Mouse (Mus musculus) intestine, embryonic 16.5 days (tissue): Measurements from ENCODE around the gene Cntnap1. TPM values are rescaled to one million over a fixed set of nuclear protein-coding genes. Genes with fewer than 3 reads are reported as not detected.

ENCODE experiments used
- ATAC-seq: fragments of 200-750 bp; cut with Nextera tagmentation; 2 replicates; pipeline ENCODE4 v1.8.0; 2017; ENCODE audit warnings: moderate TSS enrichment, moderate library complexity
- H3K27ac ChIP-seq: fragments of 300-500 bp; sonication (generic); 2 replicates; pipeline ENCODE4 v1.5.1; 2014; ENCODE audit warnings: mild to moderate bottlenecking, low read length
- H3K27me3 ChIP-seq: fragments of 300-500 bp; sonication (generic); replicated peaks from 2 replicates; pipeline ENCODE4 v1.6.1; 2014; ENCODE audit warnings: low read length, control low read depth, mixed read lengths; ENCODE audit not compliant: control insufficient read depth, insufficient read depth
- H3K36me3 ChIP-seq: fragments of 300-500 bp; sonication (generic); 2 replicates; pipeline ENCODE4 v1.6.1; 2014; ENCODE audit warnings: low read length, control low read depth; ENCODE audit not compliant: control insufficient read depth, insufficient read depth
- H3K4me1 ChIP-seq: fragments of 300-500 bp; sonication (generic); 2 replicates; pipeline ENCODE4 v1.6.1; 2014; ENCODE audit warnings: low read length, control low read depth, mixed read lengths; ENCODE audit not compliant: control insufficient read depth, insufficient read depth
- H3K4me2 ChIP-seq: fragments of 300-500 bp; sonication (generic); 2 replicates; pipeline ENCODE4 v1.6.1; 2014; ENCODE audit warnings: low read depth, low read length, control low read depth
- H3K4me3 ChIP-seq: fragments of 300-500 bp; sonication (generic); 2 replicates; pipeline ENCODE4 v1.5.1; 2014; ENCODE audit warnings: mild to moderate bottlenecking, low read length
- H3K9ac ChIP-seq: fragments of 300-500 bp; sonication (generic); 2 replicates; pipeline ENCODE4 v1.6.1; 2014; ENCODE audit warnings: low read depth, low read length
- H3K9me3 ChIP-seq: fragments of 300-500 bp; sonication (generic); 2 replicates; pipeline ENCODE4 v1.6.1; 2016; ENCODE audit warnings: low read length, control low read depth; ENCODE audit not compliant: control insufficient read depth
- WGBS: fragments of 180-500 bp; shearing (Covaris S2); extraction: QIAGEN DNeasy Blood & Tissue Kit; methylation state at CpG from one replicate; pipeline ENCODE4 v1.1.7; 2014; 5-methylcytosine and 5-hydroxymethylcytosine counted together
- microRNA-seq: library from miRNA; unstranded; fragments of <30 nt; microRNA quantifications from one replicate; pipeline ENCODE4, GENCODE M21; 2016
- polyA plus RNA-seq: library from polyadenylated mRNA; unstranded; fragments of >200 nt; fragmentation: Nextera tagmentation; extraction: Ambion mirVana; gene quantifications from 2 replicates; pipeline ENCODE4 v1.2.1, GENCODE M21; 2015

Cntnap1 gene
- polyA plus RNA-seq, 1 experiment from 2014 or later, result 0.87 TPM

DNA sequence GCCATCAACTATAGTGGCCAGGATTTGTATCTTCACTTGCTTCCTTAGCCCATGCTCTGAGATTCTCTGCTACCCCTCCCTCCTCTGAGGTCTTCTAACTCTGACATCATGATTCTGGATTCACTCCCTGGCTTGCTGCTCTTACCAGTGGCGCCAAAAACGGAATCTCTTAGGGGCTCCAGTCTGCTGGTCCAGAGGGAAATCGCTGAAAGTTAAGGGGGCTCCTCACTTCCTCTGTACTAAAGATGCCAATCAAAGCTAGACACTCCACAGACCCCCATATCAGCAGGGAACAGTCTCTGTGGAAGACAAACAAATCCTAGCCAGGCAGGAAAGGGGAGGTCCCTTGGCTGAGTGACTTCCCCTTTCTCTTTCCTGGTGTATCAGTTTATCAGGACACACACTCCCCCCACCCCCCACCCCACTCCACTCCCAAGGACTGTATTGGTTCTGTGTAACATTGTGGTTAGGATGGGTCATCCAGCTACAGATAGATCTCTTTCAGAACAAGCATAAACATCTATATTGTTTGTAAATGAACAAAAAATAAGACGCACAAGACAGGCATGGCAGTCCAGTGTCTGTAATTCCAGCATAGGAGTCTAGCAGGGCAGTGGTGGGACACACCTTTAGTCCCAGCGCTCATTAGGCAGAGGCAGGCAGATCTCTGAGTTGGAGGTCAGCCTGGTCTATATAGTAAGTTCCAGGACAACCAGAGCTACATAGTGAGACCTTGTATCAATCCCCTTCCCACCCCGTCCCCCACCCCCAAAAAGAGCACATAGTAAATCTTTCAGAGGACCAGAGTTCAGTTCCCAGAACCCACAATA, 61.9 kb downstream of the Cntnap1 start:
- Histone ChIP-seq H3K4me3 (peak overlapping the region; percentile 28), H3K9me3 (no peaks in the 10 kb centered on the region), H3K27me3 (no peaks in the 10 kb centered on the region), H3K4me2 (peak overlapping the region; percentile 51), H3K36me3 (no peaks in the 10 kb centered on the region), H3K4me1 (peaks cover 29% of the 10 kb centered on the region), H3K9ac (peak overlapping the region; percentile 53), H3K27ac (peak overlapping the region; percentile 93)
- peak; percentile 76 for ATAC-seq
- 43% methylated on average over 6 of the region's 6 CpGs for WGBS

DNA sequence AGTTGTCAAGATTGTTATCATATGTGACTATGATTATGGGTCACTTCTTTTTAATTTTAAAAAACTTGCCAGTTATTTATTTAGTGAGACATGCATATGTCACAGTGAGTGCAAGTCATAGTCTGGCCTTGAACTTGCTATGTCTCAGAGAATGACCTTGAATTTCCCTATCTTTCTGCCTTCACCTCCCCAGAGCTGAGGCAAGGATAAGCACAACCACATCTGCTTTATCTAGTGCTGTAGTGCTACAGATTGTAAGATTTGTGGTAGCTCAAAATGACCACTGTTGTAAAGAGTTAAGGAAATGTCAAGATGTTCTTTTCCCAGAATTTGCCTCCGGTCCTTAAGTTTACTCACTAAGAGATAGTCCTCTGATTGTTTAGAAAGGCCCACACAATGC, 62.9 kb downstream of the Cntnap1 start:
- Histone ChIP-seq H3K4me2 (no peak overlapping the region), H3K36me3 (no peaks in the 10 kb centered on the region), H3K27ac (no peak overlapping the region), H3K9ac (no peak overlapping the region), H3K27me3 (no peaks in the 10 kb centered on the region), H3K4me3 (no peak overlapping the region), H3K4me1 (peaks cover 34% of the 10 kb centered on the region), H3K9me3 (no peaks in the 10 kb centered on the region)
- 55% methylated on average over 1 of the region's 1 CpGs for WGBS
- no peak for ATAC-seq

DNA sequence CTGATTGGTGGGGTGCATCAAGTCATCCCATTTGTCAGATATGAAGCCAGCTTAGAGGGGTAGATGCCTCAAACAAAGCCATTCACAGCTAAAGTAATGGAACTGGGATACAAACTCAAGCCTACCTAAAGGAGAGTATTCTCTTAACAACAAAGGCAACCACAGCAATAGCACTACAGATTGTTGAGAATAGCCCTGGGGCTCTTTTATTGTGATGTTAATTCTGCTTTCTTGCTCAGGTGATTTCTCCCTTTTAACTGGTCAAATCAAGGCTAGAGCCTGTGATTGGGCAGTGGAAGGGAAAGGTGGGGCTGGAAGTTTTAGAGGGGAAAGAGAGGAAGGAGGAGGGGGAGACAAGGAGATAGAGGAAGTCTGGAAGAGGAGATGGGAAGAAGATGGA, 63.8 kb downstream of the Cntnap1 start:
- Histone ChIP-seq H3K4me1 (peaks cover 37% of the 10 kb centered on the region), H3K4me3 (no peak overlapping the region), H3K4me2 (no peak overlapping the region), H3K27ac (no peak overlapping the region), H3K36me3 (no peaks in the 10 kb centered on the region), H3K9ac (no peak overlapping the region), H3K27me3 (no peaks in the 10 kb centered on the region), H3K9me3 (no peaks in the 10 kb centered on the region)
- no peak for ATAC-seq

- Histone ChIP-seq H3K27ac (no peak overlapping the region), H3K9me3 (no peaks in the 10 kb centered on the region), H3K4me3 (no peak overlapping the region), H3K4me2 (no peak overlapping the region), H3K4me1 (peaks cover 26% of the 10 kb centered on the region), H3K36me3 (no peaks in the 10 kb centered on the region), H3K27me3 (no peaks in the 10 kb centered on the region), H3K9ac (no peak overlapping the region)
- no peak for ATAC-seq
Observed at GRCm38 (mm10) chr11:101235429-101235828, 65.1 kb downstream of the Cntnap1 start.

DNA sequence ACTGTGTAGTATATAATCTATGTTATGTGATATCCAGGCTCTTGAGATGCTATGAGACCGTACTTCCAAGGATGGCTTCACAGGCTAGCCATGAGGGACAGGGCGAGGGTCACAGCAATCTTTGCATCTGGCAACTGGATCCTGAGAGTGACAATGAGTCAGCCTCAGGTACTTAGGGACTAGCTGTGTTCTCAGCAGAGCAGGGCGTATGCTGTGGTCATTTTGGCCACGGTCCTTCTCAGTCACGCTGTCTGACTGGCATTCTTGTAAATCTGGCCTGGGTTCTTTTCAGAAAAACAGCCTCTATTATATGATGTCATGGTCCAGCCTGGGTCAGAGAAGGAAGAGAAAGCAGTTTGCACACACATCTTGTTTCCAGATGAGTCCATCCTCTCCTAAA, 66.5 kb downstream of the Cntnap1 start:
- no peaks in the 10 kb centered on the region for H3K27me3 ChIP-seq
- H3K4me3 ChIP-seq, result no peak overlapping the region
- H3K9ac ChIP-seq, result no peak overlapping the region
- ATAC-seq, result no peak
- H3K27ac ChIP-seq, result no peak overlapping the region
- H3K4me2 ChIP-seq, result no peak overlapping the region
- no peaks in the 10 kb centered on the region for H3K9me3 ChIP-seq
- 94% methylated on average over 5 of the region's 5 CpGs for WGBS
- H3K4me1 ChIP-seq, result peaks cover 14% of the 10 kb centered on the region
- H3K36me3 ChIP-seq, result no peaks in the 10 kb centered on the region

DNA sequence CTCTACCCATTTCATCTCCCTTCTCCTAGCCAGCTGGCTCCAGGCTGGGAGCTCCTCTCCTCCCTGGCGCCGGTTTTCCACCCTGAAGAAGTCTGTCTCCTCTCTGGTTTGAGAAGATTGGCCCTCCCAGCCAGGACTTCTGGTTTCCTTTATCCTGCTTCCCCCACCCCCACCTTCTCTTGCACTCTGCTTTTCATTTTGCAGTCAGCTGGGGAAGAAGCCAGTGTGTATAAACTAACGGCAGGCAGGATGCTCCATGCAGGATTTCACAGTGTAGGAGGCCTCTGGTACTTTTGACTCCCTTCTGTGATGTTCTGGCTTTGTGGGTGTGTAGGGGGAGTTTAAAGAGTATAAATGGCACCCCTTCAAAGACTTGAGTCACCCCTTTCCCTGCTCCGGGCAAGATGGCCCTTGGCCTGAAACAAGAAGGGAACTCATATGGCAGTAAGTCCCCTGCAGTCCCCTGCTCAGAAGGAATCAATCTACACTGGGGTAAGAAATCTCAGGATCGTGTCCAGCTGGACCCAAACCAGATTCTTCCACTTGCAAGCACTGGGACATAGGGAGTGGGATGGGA, 67.8 kb downstream of the Cntnap1 start:
- ATAC-seq, result peak; percentile 60
- no peak overlapping the region for H3K4me2 ChIP-seq
- H3K36me3 ChIP-seq, result no peaks in the 10 kb centered on the region
- no peaks in the 10 kb centered on the region for H3K9me3 ChIP-seq
- H3K9ac ChIP-seq, result no peak overlapping the region
- WGBS, result 45% methylated on average over 5 of the region's 5 CpGs
- H3K27me3 ChIP-seq, result no peaks in the 10 kb centered on the region
- H3K4me1 ChIP-seq, result peaks cover 8% of the 10 kb centered on the region
- H3K4me3 ChIP-seq, result no peak overlapping the region
- H3K27ac ChIP-seq, result peak overlapping the region; percentile 83

Small RNA genes within 50 kb of the gene (microRNA-seq; reads per million reads assigned to microRNA genes)
- gene Gm27626, result not detected

Other genes starting within 250 kb of the Cntnap1 start
- 48.9 and 53.2 TPM in 2 replicates for gene Stat3, start 231.0 kb upstream of the Cntnap1 start, polyA plus RNA-seq
- 214 and 221 TPM in 2 replicates for gene Cavin1, start 199.6 kb upstream of the Cntnap1 start, polyA plus RNA-seq
- gene Atp6v0a1, start 161.1 kb upstream of the Cntnap1 start, polyA plus RNA-seq, result 38.8 and 43.3 TPM in 2 replicates
- 14.7 and 18.2 TPM in 2 replicates for gene Naglu, start 100.5 kb upstream of the Cntnap1 start, polyA plus RNA-seq
- gene Hsd17b1, start 92.1 kb upstream of the Cntnap1 start, polyA plus RNA-seq, result 0.10 and 0.16 TPM in 2 replicates
- 44.4 and 47.1 TPM in 2 replicates for gene Coasy, start 88.0 kb upstream of the Cntnap1 start, polyA plus RNA-seq
- 78.6 and 87.5 TPM in 2 replicates for gene Mlx, start 83.2 kb upstream of the Cntnap1 start, polyA plus RNA-seq
- gene Psmc3ip, start 75.1 kb upstream of the Cntnap1 start, polyA plus RNA-seq, result 15.0 and 18.1 TPM in 2 replicates
- gene Retreg3, start 50.6 kb upstream of the Cntnap1 start, polyA plus RNA-seq, result 12.6 and 13.2 TPM in 2 replicates
- gene Tubg1, start 50.6 kb upstream of the Cntnap1 start, polyA plus RNA-seq, result 51.0 and 56.3 TPM in 2 replicates
- 3.9 and 4.2 TPM in 2 replicates for gene Tubg2, start 14.6 kb upstream of the Cntnap1 start, polyA plus RNA-seq
- 9.2 and 10.1 TPM in 2 replicates for gene Plekhh3, start 828 bp downstream of the Cntnap1 start, polyA plus RNA-seq
- gene Ccr10, start 4.9 kb downstream of the Cntnap1 start, polyA plus RNA-seq, result 0.20 and 0.29 TPM in 2 replicates
- 16.2 and 18.8 TPM in 2 replicates for gene Ezh1, start 55.9 kb downstream of the Cntnap1 start, polyA plus RNA-seq
- gene Ramp2, start 75.5 kb downstream of the Cntnap1 start, polyA plus RNA-seq, result 87.8 and 95.1 TPM in 2 replicates
- gene Vps25, start 83.2 kb downstream of the Cntnap1 start, polyA plus RNA-seq, result 152 and 155 TPM in 2 replicates
- 10.2 and 10.8 TPM in 2 replicates for gene Wnk4, start 90.0 kb downstream of the Cntnap1 start, polyA plus RNA-seq
- 0.84 and 1.0 TPM in 2 replicates for gene Cntd1, start 108.5 kb downstream of the Cntnap1 start, polyA plus RNA-seq
- gene Coa3, start 108.6 kb downstream of the Cntnap1 start, polyA plus RNA-seq, result 258 and 278 TPM in 2 replicates
- 136 and 145 TPM in 2 replicates for gene Becn1, start 131.8 kb downstream of the Cntnap1 start, polyA plus RNA-seq
- gene Psme3, start 145.7 kb downstream of the Cntnap1 start, polyA plus RNA-seq, result 119 and 125 TPM in 2 replicates
- 0.86 and 0.88 TPM in 2 replicates for gene Aoc2, start 154.5 kb downstream of the Cntnap1 start, polyA plus RNA-seq
- 2.4 and 2.7 TPM in 2 replicates for gene Aoc3, start 160.1 kb downstream of the Cntnap1 start, polyA plus RNA-seq
- 1.2 and 1.9 TPM in 2 replicates for gene G6pc, start 197.0 kb downstream of the Cntnap1 start, polyA plus RNA-seq
- 53.6 and 64.0 TPM in 2 replicates for gene Aarsd1, start 247.1 kb downstream of the Cntnap1 start, polyA plus RNA-seq